Mouse (Mus musculus) embryo, embryonic 10.5 days (tissue): ENCODE measurements around the gene Mms19.

Experiments used
- DNase-seq: peaks from one replicate; pipeline ENCODE4 v3.0.0-alpha.2; 2015; ENCODE audit warnings: low spot score

The Mms19 gene

DNA sequence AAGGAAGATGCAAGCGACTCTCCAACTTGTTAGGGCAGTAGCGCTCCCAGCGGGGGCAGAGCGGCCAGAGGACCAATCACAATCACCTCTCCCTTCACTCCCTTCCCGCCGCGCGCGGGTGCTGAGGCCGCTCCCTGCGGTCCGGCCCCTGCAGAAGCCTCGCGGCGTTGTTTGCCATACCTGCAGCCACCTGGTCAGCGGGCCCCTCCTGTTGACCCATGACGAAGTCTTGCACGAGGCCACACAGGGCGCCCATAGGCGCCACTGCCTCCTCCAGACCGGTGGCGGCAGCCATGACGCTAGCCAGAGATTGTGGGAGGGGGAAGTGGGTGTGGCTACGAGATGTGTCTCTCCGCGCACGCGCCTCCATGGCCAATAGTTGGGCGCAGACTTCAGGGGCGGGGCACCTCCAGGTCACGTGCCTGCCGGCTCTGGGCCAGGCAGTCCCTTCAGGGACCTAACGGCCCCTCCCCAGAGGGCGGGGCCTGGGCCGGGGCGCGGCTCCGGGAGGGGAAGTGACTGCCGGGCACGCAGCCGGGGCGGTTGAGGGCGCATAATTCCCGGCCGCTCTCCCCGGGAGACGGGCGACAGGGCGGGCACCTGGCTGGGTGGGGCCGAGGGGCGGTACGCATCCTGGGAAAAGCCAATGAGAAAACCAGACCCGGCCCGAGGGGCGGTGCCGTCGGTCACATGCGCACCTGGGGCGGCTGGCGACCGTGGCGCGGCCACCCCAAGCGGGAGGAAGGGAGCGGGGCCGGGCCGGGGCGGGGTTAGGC is at the start of gene Mms19:
TSS of gene Mms19 (minus strand) at position 339 of the 776 bp plus-strand sequence.
- DNase-seq: peak; percentile 100

DNA sequence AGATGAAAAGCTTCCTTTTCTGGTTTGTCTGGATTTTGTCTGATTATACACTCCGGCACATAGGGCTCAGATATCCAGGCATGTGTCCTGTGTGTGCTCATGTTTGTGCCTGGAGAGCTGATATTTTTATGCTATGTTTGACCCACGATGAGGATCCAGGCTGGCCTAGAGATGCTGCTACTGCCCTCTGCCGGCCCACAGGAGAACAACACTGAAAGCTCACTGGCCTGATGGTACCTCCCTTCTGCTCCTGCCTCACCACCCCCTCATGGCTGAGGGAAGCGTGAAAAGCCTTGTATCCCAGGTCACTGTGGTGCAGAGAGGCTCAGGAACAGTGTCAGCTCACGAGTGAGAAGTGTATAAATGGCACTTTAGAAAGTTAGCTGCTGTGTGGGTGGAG is 45.2 kb upstream of the Mms19 start:
- peak; percentile 86 for DNase-seq

DNA sequence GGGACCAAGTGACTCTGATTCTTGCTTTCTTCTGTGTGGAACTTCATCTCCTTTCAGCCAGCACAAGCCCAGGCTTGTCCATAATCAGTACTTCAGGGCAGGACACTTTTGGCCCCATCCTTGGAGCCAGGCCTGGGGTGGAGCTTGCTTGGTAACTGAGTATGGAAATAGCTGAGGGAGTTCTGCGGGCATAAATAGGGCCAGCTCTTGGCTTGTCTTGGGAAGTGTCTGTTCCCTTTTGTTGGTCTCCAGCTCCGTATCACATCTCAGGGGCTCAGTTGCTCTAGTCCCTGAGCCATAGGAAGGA is 41.5 kb upstream of the Mms19 start:
- no peak for DNase-seq

DNA sequence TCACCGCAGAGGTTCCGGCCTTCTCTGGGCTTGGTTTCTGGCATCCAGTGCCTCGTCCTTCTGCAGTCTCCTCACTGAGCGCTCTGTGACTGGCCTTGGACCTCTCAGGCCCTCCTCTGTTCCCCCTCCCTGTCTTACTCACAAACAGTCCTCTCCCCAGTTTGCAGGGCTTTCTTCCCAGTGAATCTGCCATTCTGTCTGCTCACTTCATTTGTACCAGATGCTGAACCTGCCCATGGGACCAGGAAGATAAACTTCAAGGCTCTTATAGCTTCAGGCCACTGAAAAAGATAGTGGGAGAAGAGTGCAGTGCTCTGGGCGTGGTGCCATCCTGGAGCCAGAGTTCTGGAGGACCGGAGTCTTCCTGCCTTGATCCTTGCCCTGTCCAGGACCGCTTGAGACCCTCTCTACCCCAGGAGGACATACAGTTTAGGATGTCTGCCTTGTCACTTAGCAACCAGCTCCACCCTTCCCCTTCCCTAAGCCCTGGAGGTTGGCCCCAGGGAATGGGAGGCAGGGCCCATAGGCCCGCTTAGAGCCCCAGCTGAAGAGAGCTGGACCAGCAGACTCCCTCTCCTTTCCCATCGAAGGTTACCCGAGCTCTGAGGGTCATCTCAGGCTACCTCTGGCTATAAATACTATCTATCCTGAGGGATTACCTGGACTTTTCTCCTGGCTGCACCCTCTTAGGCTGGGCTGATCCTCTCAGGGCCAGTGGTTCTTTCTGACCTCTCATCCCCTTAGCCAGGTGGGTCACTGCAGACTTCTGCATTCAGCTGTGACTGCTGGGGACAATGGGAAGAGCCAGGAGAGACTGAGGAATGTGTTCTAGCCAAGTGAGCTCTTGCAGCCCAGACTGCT is 41.0 kb upstream of the Mms19 start:
- DNase-seq: no peak

DNA sequence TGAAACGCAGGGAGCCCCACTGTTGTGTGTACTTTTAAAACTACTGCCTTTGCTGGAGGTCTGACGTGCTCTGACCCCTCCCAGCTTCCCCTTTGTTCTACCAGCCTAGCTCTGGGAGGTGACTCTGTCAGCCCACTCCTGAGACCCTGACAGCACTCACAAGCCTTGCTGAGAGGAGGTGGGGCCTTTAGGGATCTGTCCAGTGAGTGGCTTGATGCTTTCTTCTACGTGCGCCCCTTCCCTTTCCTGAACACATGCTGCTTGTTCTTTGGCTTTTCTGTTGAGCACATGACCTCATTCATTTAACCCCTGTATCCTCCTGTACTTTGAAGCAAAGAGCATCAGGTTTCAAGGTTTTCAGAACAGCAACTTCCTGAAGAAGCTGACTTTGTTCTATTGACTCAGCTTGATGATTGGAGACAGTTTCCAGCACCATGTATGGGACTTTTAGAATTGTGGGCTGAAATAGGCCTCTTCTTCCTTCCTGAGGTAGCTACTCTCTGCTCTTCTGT is 38.1 kb upstream of the Mms19 start:
- DNase-seq: peak; percentile 59

DNA sequence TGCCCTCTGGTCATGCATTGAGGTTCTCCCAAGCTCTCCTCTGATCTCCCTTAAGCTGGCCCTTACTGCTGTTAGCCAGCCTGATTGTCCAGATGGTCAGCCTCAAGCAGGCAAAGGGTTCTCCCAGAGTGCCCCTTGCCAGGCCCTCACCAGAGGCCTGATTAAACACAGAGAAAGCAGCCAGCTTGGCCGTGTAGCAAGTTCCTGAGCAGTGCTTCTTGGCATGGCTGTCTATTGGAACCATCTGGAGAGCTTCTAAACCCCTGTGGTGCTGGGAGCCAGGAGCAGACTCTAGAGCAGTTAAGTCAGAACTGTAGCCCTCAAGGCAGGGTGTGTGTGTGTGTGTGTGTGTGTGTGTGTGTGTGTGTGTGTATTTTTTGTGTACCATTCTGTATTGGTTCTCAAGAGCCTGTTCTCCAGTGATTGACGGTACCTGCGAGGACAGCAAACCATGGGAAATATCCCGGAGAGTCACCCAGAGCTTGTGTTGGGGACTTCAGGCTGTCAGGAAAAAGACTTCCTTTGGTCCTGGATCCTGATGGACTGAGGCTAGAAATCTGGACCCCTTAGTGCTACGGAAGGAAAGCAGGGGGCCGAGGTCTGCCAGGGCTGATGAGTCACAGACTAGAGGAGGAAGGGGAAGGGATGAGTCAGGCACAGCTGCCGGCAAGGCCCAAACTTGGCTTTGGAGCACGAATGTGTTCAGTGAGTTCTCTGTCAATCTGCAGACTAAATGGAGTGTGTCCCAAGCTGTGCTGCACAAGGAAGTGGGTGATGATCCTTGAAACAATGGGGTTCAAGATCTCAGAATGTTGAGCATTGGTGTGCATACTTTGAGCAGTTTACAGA is 36.7 kb upstream of the Mms19 start:
- no peak for DNase-seq

DNA sequence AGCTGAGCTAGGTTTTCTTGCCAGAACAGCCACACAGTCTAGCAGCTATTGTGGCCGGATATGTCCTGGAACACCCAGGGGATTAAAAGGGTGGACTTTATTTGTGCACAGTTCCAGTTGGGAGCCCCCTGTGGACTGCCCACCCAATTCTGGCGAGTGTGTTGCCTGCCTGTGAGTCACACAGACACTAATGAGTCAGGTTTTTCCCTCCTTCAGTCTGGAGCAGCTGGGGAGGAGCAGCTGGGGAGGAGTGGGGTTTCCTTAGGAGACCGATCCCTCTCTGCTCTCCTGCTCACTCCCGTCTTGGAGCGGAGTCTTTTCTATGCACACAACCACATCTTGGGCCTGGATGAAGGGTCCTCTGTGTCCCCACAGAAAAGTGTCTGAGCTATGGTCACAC is 35.9 kb upstream of the Mms19 start:
- DNase-seq: no peak

DNA sequence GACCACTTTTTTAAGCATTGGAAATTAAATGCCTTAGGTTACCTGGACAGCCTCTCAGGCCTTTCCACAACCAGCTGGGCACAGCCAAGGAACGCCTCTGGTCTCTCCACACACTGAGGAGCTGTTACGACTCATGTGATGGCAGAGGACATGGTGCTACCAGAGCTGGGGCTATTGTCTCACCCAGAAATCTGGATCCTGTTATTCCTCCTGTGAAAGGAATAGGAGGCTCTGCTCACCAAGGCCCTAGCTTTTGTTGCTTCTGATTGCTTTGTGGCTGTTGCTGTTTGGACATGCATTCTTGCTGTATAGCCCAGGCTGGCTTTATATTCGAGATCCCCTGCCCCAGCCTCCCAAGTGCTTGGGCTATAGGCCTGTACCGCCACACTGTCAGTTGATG is 35.3 kb upstream of the Mms19 start:
- no peak for DNase-seq

DNA sequence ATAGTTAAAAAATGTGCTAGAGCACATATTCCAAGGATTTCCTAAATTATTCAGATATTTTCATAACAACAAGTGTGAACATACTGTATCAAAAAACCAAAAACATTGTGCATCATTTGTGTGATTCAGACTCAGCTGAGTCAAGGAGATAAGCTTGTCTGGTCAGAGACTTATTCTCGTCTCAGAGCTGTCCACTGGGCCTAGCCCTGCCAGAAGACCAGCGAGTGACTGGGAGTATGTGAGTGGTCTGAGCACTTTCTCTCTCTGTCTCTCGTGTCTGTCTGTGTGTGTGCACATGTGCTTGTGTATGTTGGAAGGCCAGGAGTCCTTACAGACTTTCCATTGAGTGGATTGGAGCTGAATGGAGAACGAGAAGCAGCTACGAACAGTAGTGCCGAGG is 34.0 kb upstream of the Mms19 start:
- DNase-seq: no peak

DNA sequence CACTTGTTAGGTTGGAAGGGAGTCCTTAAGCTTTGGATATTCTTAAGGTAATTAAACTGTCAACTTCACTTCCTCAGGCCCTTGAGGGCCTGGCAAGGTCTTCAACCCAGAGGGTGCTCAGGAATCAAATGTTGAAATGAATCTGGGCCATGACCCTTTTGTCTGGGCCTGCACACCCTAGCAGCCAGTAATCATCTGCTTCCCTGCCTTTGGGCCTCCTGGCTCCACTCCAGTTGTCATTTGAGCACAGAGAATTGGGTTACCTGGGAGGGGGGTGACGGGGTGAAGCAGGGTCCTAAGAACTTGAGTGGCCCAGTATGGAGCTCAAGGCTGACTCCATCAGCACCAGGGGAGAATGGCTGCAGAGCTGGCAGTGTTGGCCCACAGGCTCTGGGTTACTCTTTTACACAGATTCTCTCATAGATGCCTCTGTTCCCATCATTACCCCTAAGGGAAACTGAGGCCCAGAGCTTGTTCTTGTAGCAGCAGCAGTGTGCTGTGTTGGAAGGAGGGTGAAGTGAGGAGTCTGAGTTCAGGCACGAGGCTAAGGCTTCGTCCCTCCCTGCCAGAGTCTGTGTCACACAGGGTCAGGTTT is 33.4 kb upstream of the Mms19 start:
- no peak for DNase-seq

DNA sequence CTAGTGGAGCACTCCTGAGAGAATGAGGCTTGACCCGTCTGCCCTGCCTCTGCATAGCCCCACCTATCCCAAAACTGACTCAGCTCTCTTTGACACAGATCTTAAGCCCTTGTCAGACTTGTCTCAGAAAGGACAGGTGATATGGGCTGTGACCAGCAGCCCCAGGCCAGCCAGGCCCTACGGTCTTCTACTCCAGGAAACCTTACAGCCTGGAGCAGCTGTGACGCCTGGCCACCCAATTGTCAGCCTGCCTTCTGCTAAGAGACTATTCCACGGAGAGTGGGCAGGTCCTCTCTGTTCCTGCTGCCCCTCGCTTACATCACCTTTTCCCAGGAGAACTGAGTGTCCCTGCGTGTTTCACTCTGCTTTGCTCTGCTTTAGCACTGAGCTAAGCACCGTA is 30.2 kb upstream of the Mms19 start:
- DNase-seq: no peak

DNA sequence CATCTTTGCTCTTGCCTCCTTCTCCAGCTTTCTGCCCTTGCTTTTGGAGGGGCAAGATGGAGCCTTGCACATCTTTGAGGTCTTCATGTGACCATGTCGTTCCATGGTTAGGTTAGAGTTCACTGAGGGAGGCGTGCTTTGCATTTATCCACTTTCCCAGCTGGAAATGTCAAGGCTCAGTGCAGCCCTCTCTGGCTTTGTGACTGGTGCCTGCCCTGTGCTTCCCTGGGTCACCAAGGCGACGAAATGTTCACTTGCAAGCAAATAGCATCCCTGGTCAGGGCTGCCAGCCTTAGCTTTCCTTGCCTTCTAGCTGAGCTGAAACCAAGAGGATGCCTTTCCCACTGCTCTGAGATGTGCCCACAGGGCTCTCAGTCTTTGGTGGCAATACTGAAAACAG is 29.5 kb upstream of the Mms19 start:
- no peak for DNase-seq

DNA sequence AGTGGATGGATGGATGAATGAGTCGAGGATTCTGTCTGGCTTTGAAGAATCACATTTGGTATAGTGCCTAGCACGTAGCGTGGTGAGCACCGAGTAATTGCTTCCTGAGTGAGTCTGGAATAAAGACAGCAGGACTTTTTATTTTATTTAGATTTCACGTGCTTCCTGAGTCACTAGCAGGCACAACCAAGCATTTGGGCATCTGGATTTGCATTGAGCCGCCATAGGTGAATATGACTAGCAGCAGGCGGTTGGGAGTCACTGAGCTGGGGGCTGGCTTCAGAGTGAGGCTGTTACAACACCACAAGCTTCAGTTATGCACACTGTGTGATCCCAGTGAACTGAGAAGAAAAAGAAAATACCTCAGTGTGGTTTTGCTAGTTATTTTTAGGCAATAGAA is 28.1 kb upstream of the Mms19 start:
- DNase-seq: no peak

DNA sequence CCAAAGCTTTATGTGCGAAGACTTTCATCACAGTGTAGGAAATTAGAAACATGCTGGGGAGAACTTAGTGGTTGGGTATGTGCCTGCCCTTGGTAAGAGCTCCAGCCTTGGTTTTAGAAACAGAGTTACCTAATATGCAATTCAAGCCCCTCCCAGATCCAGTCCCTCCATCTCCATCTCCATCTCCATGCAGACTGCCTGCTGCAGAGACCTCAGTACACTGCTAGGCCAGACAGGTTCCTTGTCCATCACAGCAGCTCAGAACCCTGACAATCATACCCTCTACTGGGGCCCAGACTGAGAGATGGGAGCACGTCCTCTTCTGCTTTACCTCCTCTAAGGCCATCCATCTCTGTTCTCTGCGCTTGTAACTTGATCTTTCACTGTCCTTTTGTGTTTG is 27.6 kb upstream of the Mms19 start:
- no peak for DNase-seq

DNA sequence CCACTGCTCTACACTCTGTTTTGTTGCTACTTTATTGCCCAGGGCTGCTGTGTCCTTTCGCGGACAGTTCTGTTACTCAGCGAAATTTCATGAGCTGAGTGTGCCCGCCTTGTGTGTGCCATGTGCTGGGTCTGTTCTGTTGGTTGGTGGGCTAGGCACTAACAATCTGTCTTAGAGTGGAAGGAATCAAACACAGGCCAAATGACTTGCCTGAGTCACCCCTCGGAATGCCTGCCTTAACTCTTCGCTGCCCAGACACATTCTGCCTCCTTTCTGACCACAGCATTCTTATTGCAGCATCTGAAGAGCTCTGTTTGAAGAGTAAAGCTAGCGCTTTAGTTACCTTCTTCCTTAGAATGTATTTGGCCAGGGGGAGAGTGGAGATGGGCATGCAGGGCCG is 25.6 kb upstream of the Mms19 start:
- no peak for DNase-seq

DNA sequence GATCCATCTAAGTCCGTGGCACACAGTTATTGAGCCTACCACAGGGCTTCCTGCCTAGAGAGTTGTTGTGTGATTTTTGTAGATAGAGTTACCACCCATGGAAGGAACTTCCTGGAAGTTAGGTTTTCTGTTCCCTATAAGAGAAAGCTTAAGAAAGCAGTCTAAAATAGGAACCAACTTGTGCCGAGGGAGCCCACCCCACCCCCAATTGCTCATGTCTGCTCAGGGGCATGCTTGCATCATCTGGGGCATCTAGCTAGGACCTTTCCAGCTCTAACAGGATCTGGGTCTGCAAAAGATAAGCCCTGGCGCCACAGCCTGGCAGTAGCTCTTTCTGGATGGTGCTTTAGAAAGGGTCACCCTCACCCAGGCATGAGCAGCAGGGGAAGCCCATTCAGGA is 24.7 kb upstream of the Mms19 start:
- no peak for DNase-seq

DNA sequence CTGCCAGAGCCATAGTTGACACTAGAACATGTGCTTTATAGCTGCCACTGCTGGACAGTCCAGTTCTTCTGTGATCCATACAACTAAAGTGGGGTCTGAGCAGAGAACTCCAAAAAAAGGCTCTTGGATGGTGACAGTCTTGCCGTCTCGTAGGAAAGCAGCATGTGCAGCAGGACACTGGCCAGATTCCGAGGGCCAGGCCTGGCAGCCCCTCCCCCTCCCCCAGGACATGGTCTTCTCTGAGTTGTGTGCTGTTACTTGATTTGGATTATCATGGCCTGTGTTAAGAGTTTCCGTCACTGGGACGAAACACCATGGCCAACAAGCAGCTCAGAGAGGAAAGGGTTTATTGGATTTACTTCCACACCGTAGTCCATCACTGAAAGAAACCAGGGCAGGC is 23.3 kb upstream of the Mms19 start:
- DNase-seq: no peak

DNA sequence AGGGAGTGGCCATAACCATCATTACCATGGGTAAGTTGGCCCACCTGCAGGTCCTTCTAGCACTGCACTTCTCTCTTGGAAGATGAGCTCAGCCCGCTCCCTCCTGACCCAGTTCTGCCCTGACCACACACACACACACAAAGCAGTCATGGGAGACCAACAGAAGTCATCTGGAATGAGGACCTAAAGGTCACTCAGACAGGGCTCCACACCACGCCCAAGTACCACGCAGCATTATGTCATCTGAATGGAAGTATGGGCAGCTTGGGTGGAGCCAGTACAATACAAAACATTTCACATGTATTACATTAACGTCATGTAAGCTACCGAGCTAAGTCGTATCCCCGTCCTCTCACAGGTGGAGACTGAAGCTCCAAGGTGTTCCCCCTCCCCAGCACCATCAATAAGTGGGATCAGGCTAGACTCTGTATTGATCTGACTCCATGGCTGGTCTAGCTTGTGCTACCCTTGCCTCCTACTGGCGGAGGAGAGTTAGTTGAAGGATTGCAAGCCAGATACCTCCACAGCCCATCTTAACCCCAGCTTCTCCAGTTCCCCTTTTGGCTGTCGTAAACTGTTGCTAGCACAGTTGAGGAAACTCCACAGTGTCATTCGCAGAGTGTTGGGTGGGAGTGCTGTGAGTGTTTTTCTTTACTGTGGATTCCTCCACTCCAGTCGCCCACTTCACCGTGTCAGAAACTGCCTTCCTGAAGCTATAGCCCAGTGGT is 20.5 kb upstream of the Mms19 start:
- no peak for DNase-seq

DNA sequence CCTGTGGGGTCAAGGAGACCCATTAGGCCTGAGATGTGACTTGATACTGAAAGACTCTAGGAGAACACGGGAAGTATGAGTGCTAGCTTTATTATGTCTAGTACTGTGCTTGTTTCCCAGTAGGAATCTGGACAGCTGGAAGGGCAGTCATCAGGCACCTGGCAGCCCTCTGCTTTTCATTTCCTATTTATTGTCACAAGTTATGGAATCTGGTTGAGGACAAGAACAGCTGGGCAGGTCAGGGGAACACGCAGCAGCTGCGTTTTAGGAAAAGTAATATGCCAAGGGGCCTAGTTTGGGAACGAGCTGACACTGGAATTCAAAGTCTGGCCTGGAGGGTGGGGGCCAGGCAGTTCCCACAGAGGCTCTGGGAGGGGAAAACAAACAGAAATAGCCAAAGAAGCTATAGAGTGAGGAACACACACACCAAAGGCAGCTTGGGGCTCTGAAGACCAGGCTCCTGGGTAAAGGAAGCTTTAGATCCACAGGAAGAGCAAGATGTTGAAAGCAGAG is 19.5 kb upstream of the Mms19 start:
- no peak for DNase-seq

DNA sequence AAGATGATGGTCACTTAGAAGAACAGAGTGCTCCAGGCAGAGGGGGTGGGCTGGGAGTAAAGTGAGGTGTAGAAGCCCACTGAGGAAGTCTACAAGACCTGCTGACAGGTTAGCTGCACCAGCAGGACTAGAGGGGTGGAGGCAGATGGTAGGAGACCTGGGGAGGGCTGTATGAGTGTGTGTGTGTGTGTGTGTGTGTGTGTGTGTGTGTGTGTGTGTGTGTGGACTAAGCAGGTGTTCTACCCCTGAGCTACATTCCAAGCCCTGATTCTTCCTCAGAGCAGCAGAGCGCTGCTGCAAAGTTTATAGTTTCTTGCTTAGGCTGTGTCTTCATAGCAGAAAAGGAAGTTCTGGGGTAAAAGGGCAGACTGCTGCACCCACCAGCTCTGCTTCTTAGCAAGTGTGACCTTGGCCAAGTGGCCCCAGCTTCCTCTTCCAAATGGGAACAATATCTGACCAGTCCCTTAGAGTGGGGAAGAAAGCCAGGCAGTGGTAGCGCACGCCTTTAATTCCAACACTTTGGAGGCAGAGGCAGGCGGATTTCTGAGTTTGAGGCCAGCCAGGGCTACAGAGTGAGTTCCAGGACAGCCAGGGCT is 18.8 kb upstream of the Mms19 start:
- DNase-seq: no peak
